Mouse (Mus musculus) cerebellum, adult 11 months (tissue): Measurements from ENCODE around the gene Sart3.
"Not testable (repeated sequence)": the region's sequence is repeated elsewhere in the genome, so short reads cannot be mapped to it uniquely, and the experiment has no call there.

Source experiments
- DNase-seq: peaks from one replicate; pipeline ENCODE4 v3.0.0; 2022

The Sart3 gene

GRCm38 (mm10) chr5:113790453-113791196, 18.3 kb upstream of the Sart3 start:
- DNase-seq: no peak

- DNase-seq: no peak
Observed at GRCm38 (mm10) chr5:113789075-113789788, 16.9 kb upstream of the Sart3 start.

GRCm38 (mm10) chr5:113788645-113789044, 16.3 kb upstream of the Sart3 start:
- no peak for DNase-seq

- no peak for DNase-seq
Observed at GRCm38 (mm10) chr5:113786985-113787384, 14.7 kb upstream of the Sart3 start.

GRCm38 (mm10) chr5:113784104-113784503, 11.8 kb upstream of the Sart3 start:
- not testable (repeated sequence) for DNase-seq

- no peak for DNase-seq
Observed at GRCm38 (mm10) chr5:113783581-113784001, 11.3 kb upstream of the Sart3 start.

GRCm38 (mm10) chr5:113782624-113783023, 10.3 kb upstream of the Sart3 start:
- no peak for DNase-seq

- DNase-seq: no peak
Observed at GRCm38 (mm10) chr5:113781875-113782274, 9.6 kb upstream of the Sart3 start.

- DNase-seq: no peak
Observed at GRCm38 (mm10) chr5:113781254-113781653, 8.9 kb upstream of the Sart3 start.

- DNase-seq: no peak
Observed at GRCm38 (mm10) chr5:113780763-113781162, 8.5 kb upstream of the Sart3 start.

- DNase-seq: no peak
Observed at GRCm38 (mm10) chr5:113780082-113780752, 7.9 kb upstream of the Sart3 start.

- DNase-seq: no peak
Observed at GRCm38 (mm10) chr5:113779569-113779968, 7.3 kb upstream of the Sart3 start.

- DNase-seq: not testable (repeated sequence)
Observed at GRCm38 (mm10) chr5:113777728-113778127, 5.4 kb upstream of the Sart3 start.

- no peak for DNase-seq
Observed at GRCm38 (mm10) chr5:113776896-113777226, 4.6 kb upstream of the Sart3 start.

- DNase-seq: no peak
Observed at GRCm38 (mm10) chr5:113776128-113776895, 4.0 kb upstream of the Sart3 start.

GRCm38 (mm10) chr5:113775585-113775984, 3.3 kb upstream of the Sart3 start:
- DNase-seq: no peak

GRCm38 (mm10) chr5:113773664-113774063, 1.4 kb upstream of the Sart3 start:
- DNase-seq: peak; percentile 72

- no peak for DNase-seq
Observed at GRCm38 (mm10) chr5:113772905-113773519, 702 bp upstream of the Sart3 start.

- DNase-seq: peak; percentile 86
Observed at GRCm38 (mm10) chr5:113771213-113772162, 822 bp downstream of the Sart3 start.

GRCm38 (mm10) chr5:113768806-113769205, 3.5 kb downstream of the Sart3 start:
- no peak for DNase-seq
